Mouse (Mus musculus) heart, postnatal 0 days (tissue): ENCODE measurements around the gene Exog. TPM values are rescaled to one million over a fixed set of nuclear protein-coding genes. Genes with fewer than 3 reads are reported as not detected.

Experiments
- ATAC-seq: fragments of 200-750 bp; cut with Nextera tagmentation; 2 replicates; pipeline ENCODE4 v1.8.0; 2017; ENCODE audit warnings: low read depth, moderate number of reproducible peaks, moderate library complexity; ENCODE audit not compliant: insufficient read depth
- DNase-seq: peaks from one replicate; pipeline ENCODE4 v3.0.0-alpha.2; 2016; ENCODE audit warnings: low spot score
- H3K27ac ChIP-seq: fragments of 300-500 bp; sonication (generic); 2 replicates; pipeline ENCODE4 v1.5.1; 2014; ENCODE audit warnings: low read depth, mild to moderate bottlenecking
- H3K27me3 ChIP-seq: fragments of 300-500 bp; sonication (generic); 2 replicates; pipeline ENCODE4 v1.6.1; 2014; ENCODE audit warnings: low read length, mixed read lengths; ENCODE audit not compliant: control insufficient read depth, insufficient read depth
- H3K36me3 ChIP-seq: fragments of 300-500 bp; sonication (generic); replicated peaks from 2 replicates; pipeline ENCODE4 v1.6.1; 2014; ENCODE audit warnings: low read length, mixed read lengths; ENCODE audit not compliant: control insufficient read depth, insufficient read depth
- H3K4me1 ChIP-seq: fragments of 300-500 bp; sonication (generic); 2 replicates; pipeline ENCODE4 v1.6.1; 2014; ENCODE audit warnings: antibody characterized with exemption; ENCODE audit not compliant: control insufficient read depth, insufficient read depth
- H3K4me2 ChIP-seq: fragments of 300-500 bp; sonication (generic); 2 replicates; pipeline ENCODE4 v1.6.1; 2014; ENCODE audit warnings: low read depth, mild to moderate bottlenecking, low read length, moderate library complexity
- H3K4me3 ChIP-seq: fragments of 300-500 bp; sonication (generic); 2 replicates; pipeline ENCODE4 v1.5.1; 2014; ENCODE audit warnings: low read depth, low read length
- H3K9ac ChIP-seq: fragments of 300-500 bp; sonication (generic); replicated peaks from 2 replicates; pipeline ENCODE4 v1.6.1; 2014; ENCODE audit warnings: low read depth, low read length, mixed read lengths
- H3K9me3 ChIP-seq: fragments of 300-500 bp; sonication (generic); replicated peaks from 2 replicates; pipeline ENCODE4 v1.6.1; 2016; ENCODE audit warnings: low read length; ENCODE audit not compliant: control insufficient read depth
- CTCF ChIP-seq: IDR thresholded peaks from 2 replicates; pipeline ENCODE4 v1.5.1; 2016; ENCODE audit warnings: antibody characterized with exemption, control low read depth, low read depth
- EP300 ChIP-seq: IDR thresholded peaks from 2 replicates; pipeline ENCODE4 v1.6.1; 2016; ENCODE audit warnings: antibody characterized with exemption, low read depth
- WGBS: fragments of 180-500 bp; shearing (Covaris S2); extraction: QIAGEN DNeasy Blood & Tissue Kit; methylation state at CpG from one replicate; pipeline ENCODE4 v1.1.7; 2014; 5-methylcytosine and 5-hydroxymethylcytosine counted together
- polyA plus RNA-seq: library from polyadenylated mRNA; unstranded; fragments of >200 nt; fragmentation: Nextera tagmentation; extraction: Ambion mirVana; gene quantifications from 2 replicates; pipeline ENCODE4 v1.2.1, GENCODE M21; 2015
- total RNA-seq: library from RNA; depleted of rRNA; stranded (reverse); fragments of >200 nt; gene quantifications from 2 replicates; pipeline ENCODE4 v1.2.3, GENCODE M21; 2014; ENCODE audit warnings: low replicate concordance

Exog gene
- total and polyA plus RNA-seq, 2 experiments from 2014 or later: 3.0 to 4.2 TPM

DNA sequence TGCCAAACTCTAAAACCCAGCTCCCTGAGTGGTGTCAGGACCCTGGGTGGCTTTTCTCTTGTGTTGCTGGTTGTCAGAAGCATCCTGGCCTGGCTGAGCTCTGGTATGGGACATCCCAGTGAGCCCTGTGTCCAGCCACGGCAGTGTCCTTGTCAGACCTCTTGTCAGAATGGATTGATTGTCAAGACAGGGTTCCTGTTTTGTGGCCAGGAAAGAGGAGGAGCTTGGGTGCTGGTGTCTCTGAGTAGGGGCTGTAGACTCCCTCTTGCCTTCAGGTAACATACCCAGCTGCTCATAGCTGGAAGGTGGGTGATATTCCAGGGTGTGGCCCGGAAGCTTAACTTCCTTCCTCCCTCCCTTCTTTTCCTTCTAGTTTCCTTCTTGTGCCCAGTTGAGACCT is 8.9 kb upstream of the Exog start:
- no peak overlapping the region for H3K9ac ChIP-seq
- no peak overlapping the region for H3K4me3 ChIP-seq
- WGBS: 60% methylated on average over 2 of the region's 2 CpGs
- peaks cover 31% of the 10 kb centered on the region for H3K36me3 ChIP-seq
- H3K9me3 ChIP-seq: no peaks in the 10 kb centered on the region
- DNase-seq (no peak), ATAC-seq (no peak)
- no peaks in the 10 kb centered on the region for H3K4me1 ChIP-seq
- H3K27ac ChIP-seq: no peak overlapping the region
- no peak for TF ChIP-seq CTCF
- no peak for TF ChIP-seq EP300
- no peak overlapping the region for H3K4me2 ChIP-seq
- H3K27me3 ChIP-seq: no peaks in the 10 kb centered on the region

DNA sequence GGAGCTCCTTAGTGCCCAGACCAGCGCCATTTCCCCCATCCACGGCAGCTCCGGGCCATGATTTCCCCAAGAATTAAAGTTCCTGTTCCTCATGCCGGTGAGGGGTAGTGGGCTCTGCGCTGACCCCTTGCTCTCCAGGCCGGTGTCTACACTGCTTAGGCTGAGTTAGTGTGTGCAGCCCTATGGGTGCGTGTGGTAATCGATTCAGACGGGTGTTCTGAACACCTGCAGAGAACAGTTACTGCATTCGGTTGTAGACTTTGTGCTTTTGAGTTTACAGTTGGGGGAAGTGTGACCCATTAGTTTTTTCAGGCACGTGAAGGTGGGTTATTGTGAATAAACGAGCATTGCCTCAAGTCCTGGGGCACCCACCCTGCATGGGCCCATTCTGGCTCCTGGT is 6.7 kb upstream of the Exog start:
- DNase-seq: no peak
- H3K4me2 ChIP-seq: no peak overlapping the region
- H3K4me1 ChIP-seq: no peaks in the 10 kb centered on the region
- no peaks in the 10 kb centered on the region for H3K27me3 ChIP-seq
- ATAC-seq: no peak
- no peak overlapping the region for H3K27ac ChIP-seq
- no peaks in the 10 kb centered on the region for H3K9me3 ChIP-seq
- no peak for TF ChIP-seq CTCF
- no peak for TF ChIP-seq EP300
- peaks cover 23% of the 10 kb centered on the region for H3K36me3 ChIP-seq
- 91% methylated on average over 12 of the region's 12 CpGs for WGBS
- no peak overlapping the region for H3K4me3 ChIP-seq
- H3K9ac ChIP-seq: no peak overlapping the region

DNA sequence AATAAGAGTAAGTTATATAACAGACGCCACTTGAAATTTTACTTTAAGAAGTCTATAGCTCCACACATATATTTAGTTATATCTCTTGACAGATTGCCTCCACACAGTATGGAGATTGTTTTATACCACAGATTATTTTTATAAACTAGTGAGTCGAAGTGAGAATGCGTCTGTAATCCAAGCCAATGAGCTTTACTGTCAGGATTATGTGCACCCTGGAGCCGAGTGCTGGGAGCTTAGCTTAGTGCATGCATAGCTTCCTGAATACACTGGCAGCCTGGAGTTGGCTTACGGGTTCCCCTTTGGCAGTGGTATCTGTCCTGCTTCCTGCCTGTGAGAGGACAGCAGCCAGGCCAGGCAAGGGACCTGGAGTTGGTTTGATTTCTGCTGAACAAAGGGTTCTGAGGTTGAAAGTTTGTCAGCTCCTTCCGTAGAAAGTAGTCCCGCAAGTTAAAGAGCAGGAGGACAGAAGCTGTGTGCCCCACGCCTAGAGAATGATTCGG is 6.2 kb upstream of the Exog start:
- Histone ChIP-seq H3K4me3 (no peak overlapping the region), H3K4me2 (no peak overlapping the region), H3K27ac (no peak overlapping the region), H3K27me3 (no peaks in the 10 kb centered on the region), H3K9me3 (no peaks in the 10 kb centered on the region), H3K36me3 (peaks cover 20% of the 10 kb centered on the region), H3K4me1 (no peaks in the 10 kb centered on the region), H3K9ac (no peak overlapping the region)
- TF ChIP-seq CTCF: no peak
- TF ChIP-seq EP300: no peak
- ATAC-seq (no peak), DNase-seq (no peak)
- 79% methylated on average over 9 of the region's 9 CpGs for WGBS

DNA sequence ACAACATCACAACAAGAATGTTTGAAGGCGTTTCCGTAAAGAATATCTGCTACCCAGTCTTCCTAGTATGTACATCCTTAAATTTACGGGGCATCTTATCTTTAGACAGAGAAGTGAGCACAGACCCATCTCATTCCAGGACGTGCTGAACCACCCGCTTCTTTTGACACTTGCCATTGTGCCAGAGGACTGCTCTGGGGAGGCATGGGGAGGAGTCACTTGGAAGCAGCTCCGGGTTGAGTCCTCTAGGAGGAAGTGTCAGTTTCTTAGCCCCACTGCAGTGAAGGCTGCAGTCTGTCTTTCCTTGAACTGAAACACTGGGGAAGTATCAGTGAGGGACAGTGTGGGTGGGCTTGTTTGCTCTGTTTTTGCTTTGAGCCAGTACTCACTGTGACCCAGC is 994 bp downstream of the Exog start:
- no peaks in the 10 kb centered on the region for H3K27me3 ChIP-seq
- ATAC-seq: no peak
- DNase-seq: no peak
- H3K9ac ChIP-seq: no peak overlapping the region; the same call in 1 of the 2 replicates
- WGBS: 13% methylated on average over 6 of the region's 6 CpGs
- no peak overlapping the region for H3K27ac ChIP-seq
- H3K4me3 ChIP-seq: peak overlapping the region; percentile 68
- no peaks in the 10 kb centered on the region for H3K9me3 ChIP-seq
- H3K4me2 ChIP-seq: peak overlapping the region; percentile 70
- H3K36me3 ChIP-seq: peaks cover 36% of the 10 kb centered on the region
- no peak for TF ChIP-seq EP300
- no peak for TF ChIP-seq CTCF
- 0 out of 2 replicates have a peak, but pooled peaks cover 9% of the 10 kb centered on the region for H3K4me1 ChIP-seq

DNA sequence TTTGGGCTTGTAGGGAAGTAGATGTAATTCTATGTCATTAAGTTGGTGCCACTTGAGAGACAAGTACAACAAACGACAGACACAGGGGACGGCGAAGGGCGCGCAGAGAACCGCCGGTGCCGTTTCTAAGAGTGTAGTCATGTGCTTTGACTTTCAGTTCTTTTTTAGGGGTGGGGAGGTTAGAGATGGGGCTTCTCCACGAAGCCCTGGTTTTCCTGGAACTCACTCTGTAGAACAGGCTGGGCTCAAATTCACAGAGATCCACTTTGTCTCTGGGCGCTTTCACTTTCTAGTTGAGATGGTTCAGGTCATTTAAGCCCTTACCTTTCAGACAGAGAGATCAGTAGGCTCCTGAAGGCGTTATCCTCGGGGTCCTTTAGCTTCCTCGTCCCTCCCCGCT is 11.2 kb downstream of the Exog start:
- ATAC-seq (no peak), DNase-seq (no peak)
- Histone ChIP-seq H3K9ac (no peak overlapping the region), H3K27me3 (no peaks in the 10 kb centered on the region), H3K4me3 (no peak overlapping the region), H3K4me2 (no peak overlapping the region), H3K36me3 (peaks cover 19% of the 10 kb centered on the region; the same call in 1 of the 2 replicates), H3K27ac (no peak overlapping the region), H3K9me3 (no peaks in the 10 kb centered on the region), H3K4me1 (0 out of 2 replicates have a peak, but pooled peaks cover 5% of the 10 kb centered on the region)
- TF ChIP-seq CTCF (no peak), EP300 (no peak)
- WGBS: 77% methylated on average over 14 of the region's 14 CpGs

DNA sequence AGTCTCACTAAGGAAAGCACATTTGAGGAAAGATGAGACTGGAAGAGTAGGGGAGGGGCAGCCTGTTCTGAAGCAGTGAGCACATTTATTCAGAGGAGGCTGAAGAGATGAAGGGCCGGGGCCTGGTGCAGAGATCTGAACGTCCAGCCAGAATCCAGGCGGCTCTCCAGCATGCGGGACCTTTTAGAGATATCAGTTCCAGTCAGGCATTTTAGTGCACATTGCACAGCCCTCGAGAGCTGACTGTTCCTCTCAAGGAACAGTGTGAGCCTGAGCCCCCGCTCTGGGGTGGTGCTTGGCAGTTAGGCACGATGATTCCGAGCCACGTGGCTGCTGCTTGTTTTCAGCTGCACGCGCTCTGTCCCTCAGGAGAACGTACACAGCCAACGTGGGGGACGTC is 12.4 kb downstream of the Exog start:
- Histone ChIP-seq H3K4me1 (0 out of 2 replicates have a peak, but pooled peaks cover 5% of the 10 kb centered on the region), H3K4me2 (no peak overlapping the region), H3K9ac (no peak overlapping the region), H3K27me3 (no peaks in the 10 kb centered on the region), H3K9me3 (no peaks in the 10 kb centered on the region), H3K4me3 (no peak overlapping the region), H3K36me3 (peaks cover 8% of the 10 kb centered on the region; the same call in 1 of the 2 replicates), H3K27ac (no peak overlapping the region)
- DNase-seq (no peak), ATAC-seq (peak; percentile 46)
- WGBS: 40% methylated on average over 14 of the region's 14 CpGs
- TF ChIP-seq EP300: no peak
- no peak for TF ChIP-seq CTCF
